Comparison of ENCODE assay signal across 8 mouse cellular contexts in the genomic region with DNA sequence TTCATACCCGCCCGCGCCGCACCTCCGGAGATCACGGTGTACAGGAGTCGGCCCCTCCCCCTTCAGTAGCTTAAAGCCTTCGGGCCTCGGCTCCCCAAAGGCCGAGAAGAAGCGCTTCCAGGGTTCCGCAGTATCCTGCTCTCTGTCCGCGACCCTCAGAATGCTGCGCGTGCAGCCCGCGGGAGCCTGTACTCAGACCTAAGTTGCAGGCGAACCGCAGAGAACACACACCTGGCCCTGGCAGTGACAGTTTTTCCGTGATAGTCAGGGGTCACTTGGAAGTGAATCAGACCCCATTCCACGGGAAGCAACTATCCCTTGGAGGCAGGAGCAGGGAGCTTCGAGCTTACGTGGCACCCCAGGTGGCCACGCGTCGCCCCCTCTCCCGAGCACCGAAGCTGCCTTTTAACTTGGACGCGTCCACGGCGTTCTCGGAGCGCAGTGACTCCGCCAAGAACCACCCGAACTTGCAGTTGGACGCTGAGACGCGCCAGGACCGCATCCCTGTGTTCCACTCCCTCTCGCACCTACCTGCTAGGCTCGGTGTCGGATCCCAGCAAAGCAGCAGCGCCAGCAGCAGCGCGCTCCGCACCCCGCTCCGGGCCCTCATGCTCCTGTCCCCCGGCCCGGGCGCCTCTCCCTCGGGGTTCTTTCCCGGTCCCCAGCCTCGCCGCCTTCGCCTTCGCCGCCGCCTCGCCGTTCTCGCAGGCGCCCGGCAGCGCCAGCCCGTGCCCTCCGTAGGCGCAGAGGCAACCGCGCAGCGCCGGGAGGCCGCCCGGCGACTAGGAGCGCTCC. TPM values are rescaled to one million over a fixed set of nuclear protein-coding genes. Genes with fewer than 3 reads are reported as not detected.
A peak's percentile ranks its signal among the peaks of the same experiment; 100 is the strongest.
DNase-seq lines count a peak whose midpoint lies in the region; ATAC-seq and TF ChIP-seq lines count a peak whose summit lies in the region.

No protein-coding gene starts in this region.

- WGBS in embryonic facial prominence, embryonic 14.5 days = under 1% methylated on average over 51 of the region's 78 CpGs
- under 1% methylated on average over 78 of the region's 78 CpGs for WGBS in intestine, embryonic 14.5 days
- WGBS in midbrain, embryonic 12.5 days = under 1% methylated on average over 76 of the region's 78 CpGs

- H3K4me3 ChIP-seq in ES-Bruce4 (ENCODE audit: low read depth, low read length) = peak overlapping the region; percentile 71
- peak overlapping the region; percentile 72 for H3K4me3 ChIP-seq in embryonic facial prominence, embryonic 14.5 days (ENCODE audit: low read depth, low read length)
- H3K4me3 ChIP-seq in intestine, embryonic 14.5 days (ENCODE audit: low read depth, low read length) = peak overlapping the region; percentile 62
- H3K4me3 ChIP-seq in midbrain, embryonic 12.5 days = peak overlapping the region; percentile 65

- no peak for TF ChIP-seq POLR2A in ES-Bruce4 (IDR thresholded peaks at IDR 0.05; ENCODE audit: insufficient read depth, low read length)

- no peak for DNase-seq in frontal cortex, adult 2 months (ENCODE audit: extremely low spot score in 1 of 2, low spot score in 1 of 2)
- no peak for DNase-seq in embryonic facial prominence, embryonic 14.5 days (ENCODE audit: low spot score)
- DNase-seq in intestine, embryonic 14.5 days (ENCODE audit: low spot score) = peak; percentile 81
- DNase-seq in thymus, postnatal 25 days = no peak

- peak; percentile 1; the same call in 1 of the 2 replicates for ATAC-seq in frontal cortex, adult (ENCODE audit: low TSS enrichment)
- ATAC-seq in embryonic facial prominence, embryonic 14.5 days (ENCODE audit: low read depth) = peak; percentile 11; the same call in 1 of the 2 replicates
- ATAC-seq in intestine, embryonic 14.5 days (replicated peaks; ENCODE audit: low FRiP score, low TSS enrichment, low read depth) = peak; percentile 26
- ATAC-seq in midbrain, embryonic 12.5 days (ENCODE audit: low FRiP score, low read depth) = no peak; the same call in 1 of the 2 replicates
- no peak for ATAC-seq in megakaryocyte progenitor cell, adult 5-6 weeks (replicated peaks; ENCODE audit: poor library complexity)

- peaks cover 9% of the 10 kb centered on the region for H3K4me1 ChIP-seq in ES-Bruce4 (ENCODE audit: control insufficient read depth, insufficient read depth, low read length)
- H3K4me1 ChIP-seq in embryonic facial prominence, embryonic 14.5 days (ENCODE audit: control insufficient read depth, insufficient read depth, low read length) = peaks cover 17% of the 10 kb centered on the region
- peaks cover 28% of the 10 kb centered on the region for H3K4me1 ChIP-seq in intestine, embryonic 14.5 days (replicated peaks; ENCODE audit: control insufficient read depth, insufficient read depth, low read length)
- peaks cover 36% of the 10 kb centered on the region for H3K4me1 ChIP-seq in midbrain, embryonic 12.5 days

- H3K4me2 ChIP-seq in embryonic facial prominence, embryonic 14.5 days (ENCODE audit: low read depth, low read length) = peak overlapping the region; percentile 98
- peak overlapping the region; percentile 93 for H3K4me2 ChIP-seq in intestine, embryonic 14.5 days (ENCODE audit: low read length)
- H3K4me2 ChIP-seq in midbrain, embryonic 12.5 days (replicated peaks) = peak overlapping the region; percentile 95

- H3K27ac ChIP-seq in ES-Bruce4 (ENCODE audit: insufficient read depth, low read length) = no peak overlapping the region
- peak overlapping the region; percentile 63; the same call in 1 of the 2 replicates for H3K27ac ChIP-seq in embryonic facial prominence, embryonic 14.5 days (replicated peaks; ENCODE audit: low read depth, low read length)
- H3K27ac ChIP-seq in intestine, embryonic 14.5 days (ENCODE audit: low read depth) = peak overlapping the region; percentile 72
- H3K27ac ChIP-seq in midbrain, embryonic 12.5 days (replicated peaks) = peak overlapping the region; percentile 58; the same call in 1 of the 2 replicates

- no peak for TF ChIP-seq EP300 in ES-Bruce4 (IDR thresholded peaks at IDR 0.05; ENCODE audit: insufficient read depth, low read depth, low read length)

- no peaks in the 10 kb centered on the region for H3K9me3 ChIP-seq in ES-Bruce4 (replicated peaks; ENCODE audit: control insufficient read depth, insufficient read depth, low read length, poor library complexity, severe bottlenecking)
- H3K9me3 ChIP-seq in embryonic facial prominence, embryonic 14.5 days (ENCODE audit: control insufficient read depth, low read length) = no peaks in the 10 kb centered on the region
- no peaks in the 10 kb centered on the region for H3K9me3 ChIP-seq in intestine, embryonic 14.5 days (ENCODE audit: control insufficient read depth, low read length)
- no peaks in the 10 kb centered on the region for H3K9me3 ChIP-seq in midbrain, embryonic 12.5 days

- peak overlapping the region; percentile 77 for H3K9ac ChIP-seq in ES-Bruce4 (ENCODE audit: low read depth, poor library complexity, severe bottlenecking)
- peak overlapping the region; percentile 83 for H3K9ac ChIP-seq in embryonic facial prominence, embryonic 14.5 days (ENCODE audit: low read depth, low read length)
- H3K9ac ChIP-seq in intestine, embryonic 14.5 days (ENCODE audit: low read length) = peak overlapping the region; percentile 55
- H3K9ac ChIP-seq in midbrain, embryonic 12.5 days (replicated peaks) = peak overlapping the region; percentile 78

- no peaks in the 10 kb centered on the region for H3K36me3 ChIP-seq in ES-Bruce4 (ENCODE audit: control insufficient read depth, insufficient read depth, low read length, poor library complexity, severe bottlenecking)
- no peaks in the 10 kb centered on the region for H3K36me3 ChIP-seq in embryonic facial prominence, embryonic 14.5 days (ENCODE audit: control insufficient read depth, insufficient read depth, low read length)
- no peaks in the 10 kb centered on the region for H3K36me3 ChIP-seq in intestine, embryonic 14.5 days (ENCODE audit: control insufficient read depth, insufficient read depth, low read length)
- no peaks in the 10 kb centered on the region for H3K36me3 ChIP-seq in midbrain, embryonic 12.5 days

- no peak for TF ChIP-seq CTCF in ES-Bruce4 (IDR thresholded peaks at IDR 0.05; ENCODE audit: low read depth, low read length)

- peaks cover 9% of the 10 kb centered on the region; the same call in 1 of the 2 replicates for H3K27me3 ChIP-seq in ES-Bruce4 (ENCODE audit: control insufficient read depth, insufficient read depth, low read length, poor library complexity, severe bottlenecking)
- H3K27me3 ChIP-seq in embryonic facial prominence, embryonic 14.5 days (replicated peaks; ENCODE audit: control insufficient read depth, insufficient read depth, low read length) = peaks cover 57% of the 10 kb centered on the region
- H3K27me3 ChIP-seq in intestine, embryonic 14.5 days (replicated peaks; ENCODE audit: control insufficient read depth, insufficient read depth, low read length) = peaks cover 31% of the 10 kb centered on the region
- H3K27me3 ChIP-seq in midbrain, embryonic 12.5 days = peaks cover 96% of the 10 kb centered on the region

RNA-seq across cellular contexts. Expression of a gene that starts 0.6 kb away (rescaled TPM):
- polyA plus RNA-seq in frontal cortex, adult 2 months (2012; rRNA removed) = 7.2 and 7.4 TPM in 2 replicates
- polyA plus RNA-seq in ES-Bruce4 (2011; ENCODE audit: insufficient read depth, insufficient read length, low read depth, missing spikeins) = 36.7 and 43.2 TPM in 2 replicates
- polyA plus RNA-seq in embryonic facial prominence, embryonic 14.5 days (2014; fragmentation: Nextera tagmentation; extraction: Ambion mirVana) = 6.1 and 6.6 TPM in 2 replicates
- polyA plus RNA-seq in intestine, embryonic 14.5 days (2014; fragmentation: Nextera tagmentation; extraction: Ambion mirVana) = 5.0 and 5.2 TPM in 2 replicates
- polyA plus RNA-seq in midbrain, embryonic 12.5 days (2016; fragmentation: Nextera tagmentation; extraction: Ambion mirVana) = 4.9 and 5.6 TPM in 2 replicates
- total RNA-seq in megakaryocyte progenitor cell, adult 5-6 weeks (2015) = not detected in 2 replicates
- not detected in 2 replicates for total RNA-seq in megakaryocyte progenitor cell, adult 5-6 weeks (2017)

Comparison
In these comparisons a context has a peak if more than half of its experiments do, and no peak if none do; other contexts are left out.
1. ATAC-seq: peak in frontal cortex, adult (single experiment), embryonic facial prominence, embryonic 14.5 days (single experiment) and intestine, embryonic 14.5 days (single experiment); none in midbrain, embryonic 12.5 days (single experiment) and megakaryocyte progenitor cell, adult 5-6 weeks (single experiment).
2. Peak in every context shown above with its lines, with median percentiles within 50 percentile points of each other: H3K4me3 ChIP-seq, H3K9ac ChIP-seq and H3K4me2 ChIP-seq.